Mouse (Mus musculus) midbrain, embryonic 16.5 days (tissue): ENCODE results near the gene Gm20388. TPM values are rescaled to one million over a fixed set of nuclear protein-coding genes. Genes with fewer than 3 reads are reported as not detected.

ENCODE experiments used
- ATAC-seq: fragments of 200-750 bp; cut with Nextera tagmentation; 2 replicates; pipeline ENCODE4 v1.8.0; 2017; ENCODE audit warnings: moderate TSS enrichment
- H3K27ac ChIP-seq: fragments of 300-500 bp; sonication (generic); 2 replicates; pipeline ENCODE4 v1.5.1; 2014; ENCODE audit warnings: mild to moderate bottlenecking, low read length, mixed read lengths
- H3K27me3 ChIP-seq: fragments of 300-500 bp; sonication (generic); 2 replicates; pipeline ENCODE4 v1.6.1; 2014; ENCODE audit warnings: low read depth, low read length, mixed read lengths; ENCODE audit not compliant: control insufficient read depth, insufficient read depth
- H3K36me3 ChIP-seq: fragments of 300-500 bp; sonication (generic); 2 replicates; pipeline ENCODE4 v1.6.1; 2014; ENCODE audit warnings: mild to moderate bottlenecking, low read length, moderate library complexity, mixed read lengths; ENCODE audit not compliant: control insufficient read depth, insufficient read depth
- H3K4me1 ChIP-seq: fragments of 300-500 bp; sonication (generic); 2 replicates; pipeline ENCODE4 v1.6.1; 2014; ENCODE audit warnings: mild to moderate bottlenecking, low read length, mixed read lengths; ENCODE audit not compliant: control insufficient read depth, insufficient read depth
- H3K4me2 ChIP-seq: fragments of 300-500 bp; sonication (generic); 2 replicates; pipeline ENCODE4 v1.6.1; 2014; ENCODE audit warnings: mild to moderate bottlenecking, low read length, mixed read lengths
- H3K4me3 ChIP-seq: fragments of 300-500 bp; sonication (generic); 2 replicates; pipeline ENCODE4 v1.5.1; 2014; ENCODE audit warnings: low read depth, mild to moderate bottlenecking, low read length, moderate library complexity, mixed read lengths
- H3K9ac ChIP-seq: fragments of 300-500 bp; sonication (generic); 2 replicates; pipeline ENCODE4 v1.6.1; 2014; ENCODE audit warnings: low read depth, low read length, mixed read lengths
- H3K9me3 ChIP-seq: fragments of 300-500 bp; sonication (generic); replicated peaks from 2 replicates; pipeline ENCODE4 v1.6.1; 2014; ENCODE audit warnings: mild to moderate bottlenecking, low read length, mixed read lengths; ENCODE audit not compliant: control insufficient read depth, poor library complexity, severe bottlenecking
- WGBS: fragments of 180-500 bp; shearing (Covaris S2); extraction: QIAGEN DNeasy Blood & Tissue Kit; methylation state at CpG from one replicate; pipeline ENCODE4 v1.1.7; 2014; 5-methylcytosine and 5-hydroxymethylcytosine counted together
- polyA plus RNA-seq: library from polyadenylated mRNA; unstranded; fragments of >200 nt; fragmentation: Nextera tagmentation; extraction: Ambion mirVana; gene quantifications from 2 replicates; pipeline ENCODE4 v1.2.1, GENCODE M21; 2015

Gene Gm20388
- polyA plus RNA-seq, 1 experiment from 2014 or later: 7.5 TPM

DNA sequence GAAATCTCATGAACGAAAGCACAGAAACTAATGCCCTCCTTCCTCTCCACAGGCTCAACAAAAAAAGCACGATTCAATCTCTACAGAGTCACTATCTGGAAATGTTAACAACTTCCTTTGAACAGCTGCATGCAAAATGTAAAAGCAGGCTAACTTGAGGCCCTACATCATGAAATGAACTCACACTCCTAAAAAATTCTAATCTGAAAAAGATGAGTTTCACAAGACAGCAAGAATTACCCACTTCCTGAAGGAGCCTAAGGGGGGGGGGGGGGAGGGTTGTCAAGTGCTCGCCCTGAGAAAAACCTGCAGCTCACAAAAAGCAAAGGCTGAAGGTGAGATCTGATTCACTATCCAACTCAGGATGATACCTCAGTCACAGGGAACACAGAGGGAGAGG, 3104.4 kb downstream of the Gm20388 start:
- no peak overlapping the region for H3K9ac ChIP-seq
- no peak overlapping the region for H3K4me2 ChIP-seq
- no peak overlapping the region for H3K4me3 ChIP-seq
- peaks cover 8% of the 10 kb centered on the region for H3K4me1 ChIP-seq
- H3K9me3 ChIP-seq: no peaks in the 10 kb centered on the region
- 67% methylated on average over 3 of the region's 3 CpGs for WGBS
- no peaks in the 10 kb centered on the region for H3K27me3 ChIP-seq
- no peak for ATAC-seq
- H3K27ac ChIP-seq: no peak overlapping the region
- no peaks in the 10 kb centered on the region for H3K36me3 ChIP-seq

- no peak overlapping the region for H3K27ac ChIP-seq
- no peak for ATAC-seq
- no peaks in the 10 kb centered on the region for H3K27me3 ChIP-seq
- H3K4me2 ChIP-seq: no peak overlapping the region
- no peak overlapping the region for H3K4me3 ChIP-seq
- H3K9me3 ChIP-seq: no peaks in the 10 kb centered on the region
- WGBS: 94% methylated on average over 4 of the region's 4 CpGs
- no peak overlapping the region for H3K9ac ChIP-seq
- peaks cover 9% of the 10 kb centered on the region for H3K4me1 ChIP-seq
- no peaks in the 10 kb centered on the region for H3K36me3 ChIP-seq
Measured at GRCm38 (mm10) chr8:123017143-123017542, 3106.5 kb downstream of the Gm20388 start.

DNA sequence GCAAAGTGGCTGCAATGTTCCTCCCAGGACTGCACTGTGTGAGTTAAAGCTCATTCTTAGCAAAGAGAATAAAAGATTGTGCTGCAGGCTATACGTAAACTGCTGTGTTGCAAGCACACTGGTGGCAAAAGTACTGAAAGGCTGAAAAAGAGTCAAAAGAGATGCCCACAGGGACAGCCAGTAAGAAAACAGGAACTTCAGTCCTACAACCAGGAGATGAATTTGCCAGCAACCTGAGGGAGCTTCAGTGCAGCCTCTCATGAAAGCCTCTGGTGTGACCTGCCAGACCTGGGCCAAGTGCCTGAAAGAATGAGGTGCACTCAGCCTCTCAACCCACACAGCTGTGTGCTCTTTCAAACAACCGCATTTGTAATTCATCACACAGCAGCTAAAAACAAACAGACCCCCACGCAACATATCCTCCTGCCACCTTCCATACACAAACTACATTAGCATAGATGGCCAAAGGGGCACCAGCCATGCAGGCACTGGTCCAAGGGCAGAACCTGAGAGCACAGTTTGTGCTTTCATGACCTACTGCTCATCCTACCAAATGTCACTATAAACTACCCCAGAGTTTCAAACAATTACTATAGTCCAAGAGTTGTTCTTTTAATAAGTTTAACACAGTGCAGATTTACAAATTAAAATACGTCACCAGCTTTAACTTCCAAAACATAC, 3108.0 kb downstream of the Gm20388 start:
- Histone ChIP-seq H3K4me1 (peaks cover 9% of the 10 kb centered on the region), H3K27me3 (no peaks in the 10 kb centered on the region), H3K4me3 (no peak overlapping the region), H3K4me2 (no peak overlapping the region), H3K36me3 (no peaks in the 10 kb centered on the region), H3K9ac (no peak overlapping the region), H3K9me3 (no peaks in the 10 kb centered on the region), H3K27ac (no peak overlapping the region)
- ATAC-seq: no peak
- 56% methylated on average over 4 of the region's 4 CpGs for WGBS

GRCm38 (mm10) chr8:123020084-123020483, 3109.4 kb downstream of the Gm20388 start:
- Histone ChIP-seq H3K4me3 (no peak overlapping the region), H3K27ac (no peak overlapping the region), H3K36me3 (no peaks in the 10 kb centered on the region), H3K4me2 (no peak overlapping the region), H3K9ac (no peak overlapping the region), H3K27me3 (no peaks in the 10 kb centered on the region), H3K4me1 (peaks cover 9% of the 10 kb centered on the region), H3K9me3 (no peaks in the 10 kb centered on the region)
- WGBS: 70% methylated on average over 2 of the region's 2 CpGs
- ATAC-seq: no peak

- Histone ChIP-seq H3K4me1 (peaks cover 9% of the 10 kb centered on the region), H3K4me2 (no peak overlapping the region), H3K9me3 (no peaks in the 10 kb centered on the region), H3K27me3 (no peaks in the 10 kb centered on the region), H3K4me3 (no peak overlapping the region), H3K36me3 (no peaks in the 10 kb centered on the region), H3K9ac (no peak overlapping the region), H3K27ac (no peak overlapping the region)
- ATAC-seq: no peak
- 81% methylated on average over 2 of the region's 2 CpGs for WGBS
Measured at GRCm38 (mm10) chr8:123020859-123021258, 3110.2 kb downstream of the Gm20388 start.

- Histone ChIP-seq H3K4me2 (no peak overlapping the region), H3K27me3 (no peaks in the 10 kb centered on the region), H3K4me1 (peaks cover 9% of the 10 kb centered on the region), H3K9me3 (no peaks in the 10 kb centered on the region), H3K27ac (no peak overlapping the region), H3K36me3 (no peaks in the 10 kb centered on the region), H3K9ac (no peak overlapping the region), H3K4me3 (no peak overlapping the region)
- WGBS: 41% methylated on average over 1 of the region's 1 CpGs
- no peak for ATAC-seq
Measured at GRCm38 (mm10) chr8:123021259-123021658, 3110.6 kb downstream of the Gm20388 start.

- H3K27me3 ChIP-seq: no peaks in the 10 kb centered on the region
- 94% methylated on average over 3 of the region's 3 CpGs for WGBS
- no peak overlapping the region for H3K27ac ChIP-seq
- no peak for ATAC-seq
- no peak overlapping the region for H3K9ac ChIP-seq
- no peak overlapping the region for H3K4me3 ChIP-seq
- peaks cover 9% of the 10 kb centered on the region for H3K4me1 ChIP-seq
- H3K4me2 ChIP-seq: no peak overlapping the region
- no peaks in the 10 kb centered on the region for H3K36me3 ChIP-seq
- no peaks in the 10 kb centered on the region for H3K9me3 ChIP-seq
Measured at GRCm38 (mm10) chr8:123022727-123023126, 3112.1 kb downstream of the Gm20388 start.

DNA sequence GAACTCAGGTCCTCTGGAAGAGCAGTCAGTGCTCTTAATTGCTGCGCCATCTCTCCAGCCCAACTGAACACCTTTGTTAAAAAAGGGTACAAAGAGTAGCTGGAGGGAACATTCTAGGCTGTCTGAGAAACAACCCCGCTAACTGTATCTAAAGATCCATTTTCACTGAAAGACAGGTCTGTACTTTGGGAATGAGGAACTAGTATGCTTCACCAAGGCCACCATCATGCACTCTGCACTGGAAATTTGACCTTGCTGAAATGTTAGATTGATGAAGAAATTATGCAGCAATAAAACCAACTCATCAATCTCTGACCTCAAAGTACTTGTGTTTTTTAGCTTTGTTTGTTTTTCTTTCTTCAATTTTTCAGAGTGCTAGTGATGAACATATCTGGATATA, 3113.6 kb downstream of the Gm20388 start:
- no peak for ATAC-seq
- Histone ChIP-seq H3K4me1 (peaks cover 3% of the 10 kb centered on the region), H3K9ac (no peak overlapping the region), H3K27me3 (no peaks in the 10 kb centered on the region), H3K27ac (no peak overlapping the region), H3K4me3 (no peak overlapping the region), H3K4me2 (no peak overlapping the region), H3K36me3 (no peaks in the 10 kb centered on the region), H3K9me3 (no peaks in the 10 kb centered on the region)
- WGBS: 100% methylated on average over 2 of the region's 2 CpGs

- H3K36me3 ChIP-seq: no peaks in the 10 kb centered on the region
- no peaks in the 10 kb centered on the region for H3K9me3 ChIP-seq
- H3K4me1 ChIP-seq: no peaks in the 10 kb centered on the region
- H3K9ac ChIP-seq: no peak overlapping the region
- H3K4me3 ChIP-seq: no peak overlapping the region
- WGBS: 88% methylated on average over 3 of the region's 3 CpGs
- no peaks in the 10 kb centered on the region for H3K27me3 ChIP-seq
- H3K4me2 ChIP-seq: no peak overlapping the region
- H3K27ac ChIP-seq: no peak overlapping the region
- no peak for ATAC-seq
Measured at GRCm38 (mm10) chr8:123025951-123026351, 3115.3 kb downstream of the Gm20388 start.
